Mouse (Mus musculus) cerebellum, adult 2 months (tissue): Measurements from ENCODE around the gene Xpc. TPM values are rescaled to one million over a fixed set of nuclear protein-coding genes. Genes with fewer than 3 reads are reported as not detected.
A peak's percentile ranks its signal among the peaks of the same experiment; 100 is the strongest.

Experiments
- DNase-seq, 2 experiments: peaks; one replicate each; pipeline ENCODE4 v3.0.0; 2021
- H3K27ac ChIP-seq: fragments of 200-500 bp; 2 replicates; pipeline ENCODE4 v1.5.1; 2012; ENCODE audit warnings: low read length, control low read depth, inconsistent platforms; ENCODE audit not compliant: insufficient read depth
- H3K27me3 ChIP-seq: fragments of 200-500 bp; 2 replicates; pipeline ENCODE4 v1.6.1; 2012; ENCODE audit warnings: inconsistent platforms, mild to moderate bottlenecking, low read length, moderate library complexity; ENCODE audit not compliant: control insufficient read depth, insufficient read depth
- H3K4me1 ChIP-seq: fragments of 200-500 bp; 2 replicates; pipeline ENCODE4 v1.6.1; 2011; ENCODE audit warnings: low read length; ENCODE audit not compliant: control insufficient read depth, insufficient read depth
- H3K4me3 ChIP-seq: fragments of 200-500 bp; replicated peaks from 2 replicates; pipeline ENCODE3; 2011; ENCODE audit warnings: mild to moderate bottlenecking, low read depth, low read length, control low read depth; ENCODE audit not compliant: insufficient read depth
- CTCF ChIP-seq: fragments of 200-500 bp; IDR thresholded peaks from 2 replicates; pipeline ENCODE4 v1.5.1; 2011; ENCODE audit warnings: low read depth, mild to moderate bottlenecking, control low read depth, low read length, moderate library complexity, borderline replicate concordance; ENCODE audit not compliant: insufficient read depth
- POLR2A ChIP-seq: fragments of 200-500 bp; IDR thresholded peaks from 2 replicates; pipeline ENCODE4 v1.6.1; 2011; ENCODE audit warnings: low read length, control low read depth, borderline replicate concordance; ENCODE audit not compliant: insufficient read depth
- WGBS: fragments of 180-500 bp; shearing (Covaris S2); methylation state at CpG from one replicate; pipeline ENCODE4 v1.1.7; 2018; 5-methylcytosine and 5-hydroxymethylcytosine counted together
- polyA plus RNA-seq: library from polyadenylated mRNA; depleted of rRNA; stranded (reverse); fragments of >200 nt; gene quantifications from 2 replicates; pipeline ENCODE4 v1.2.3, GENCODE M21; 2012

The Xpc gene
- polyA plus RNA-seq, 1 experiment: 13.2 TPM

DNA sequence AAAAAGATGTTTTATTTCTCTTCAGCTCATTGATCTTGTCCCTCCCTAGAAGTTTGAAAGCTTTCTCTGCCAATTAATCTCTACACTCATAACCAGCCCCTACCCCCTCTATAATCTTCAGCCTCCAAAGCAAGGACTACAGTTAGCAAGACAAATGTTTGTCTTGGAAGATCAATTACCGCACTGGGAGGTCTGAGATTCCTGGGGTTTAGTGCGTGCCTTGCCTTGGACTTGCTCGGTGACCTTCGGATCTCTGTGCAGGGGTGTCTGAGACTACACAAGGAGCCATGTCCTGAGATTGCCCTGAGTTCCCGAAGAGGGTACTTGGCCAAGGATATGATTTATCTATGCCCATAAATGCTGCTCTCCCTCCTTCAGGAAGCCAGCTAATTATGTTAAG, 17.7 kb upstream of the Xpc start:
- H3K27me3 ChIP-seq: peaks cover under 1% of the 10 kb centered on the region; the same call in 1 of the 2 replicates
- DNase-seq: no peak
- no peaks in the 10 kb centered on the region for H3K4me1 ChIP-seq
- H3K27ac ChIP-seq: no peak overlapping the region
- TF ChIP-seq CTCF (no peak), POLR2A (no peak)
- no peak overlapping the region for H3K4me3 ChIP-seq
- 67% methylated on average over 5 of the region's 5 CpGs for WGBS

- Histone ChIP-seq H3K27ac (no peak overlapping the region), H3K4me1 (no peaks in the 10 kb centered on the region), H3K4me3 (no peak overlapping the region), H3K27me3 (no peaks in the 10 kb centered on the region)
- TF ChIP-seq POLR2A: no peak
- TF ChIP-seq CTCF: no peak
- DNase-seq: no peak
- WGBS: 62% methylated on average over 6 of the region's 6 CpGs
Measured at GRCm38 (mm10) chr6:91532661-91533060, 17.0 kb upstream of the Xpc start.

DNA sequence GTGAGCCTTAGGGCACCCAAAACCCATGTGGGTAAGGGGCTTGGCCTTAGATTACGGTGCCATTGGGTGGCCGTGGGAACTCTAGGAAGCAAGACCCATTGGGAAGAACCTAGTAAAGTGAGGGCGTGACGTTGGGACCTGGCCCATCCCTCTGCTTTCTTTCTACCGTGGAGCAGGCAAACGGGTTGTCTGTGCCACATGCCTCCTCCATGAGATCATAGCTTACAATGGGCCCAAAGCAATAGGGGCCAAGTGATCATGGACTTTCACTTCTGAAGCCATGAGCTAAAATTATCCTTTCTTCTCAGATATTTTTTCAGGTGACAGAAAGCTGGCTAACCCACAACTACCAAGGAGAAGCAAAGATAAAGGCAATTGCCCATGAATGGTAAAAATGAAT, 15.6 kb upstream of the Xpc start:
- Histone ChIP-seq H3K27me3 (no peaks in the 10 kb centered on the region), H3K4me1 (no peaks in the 10 kb centered on the region), H3K27ac (no peak overlapping the region), H3K4me3 (no peak overlapping the region)
- whole genome bisulfite sequencing: 74% methylated on average over 6 of the region's 6 CpGs
- TF ChIP-seq POLR2A (no peak), CTCF (no peak)
- no peak for DNase-seq

GRCm38 (mm10) chr6:91530673-91531072, 15.0 kb upstream of the Xpc start:
- TF ChIP-seq POLR2A (no peak), CTCF (no peak)
- Histone ChIP-seq H3K4me3 (no peak overlapping the region), H3K4me1 (no peaks in the 10 kb centered on the region), H3K27ac (no peak overlapping the region), H3K27me3 (no peaks in the 10 kb centered on the region)
- WGBS: 90% methylated on average over 8 of the region's 8 CpGs
- DNase-seq: no peak

GRCm38 (mm10) chr6:91528265-91528664, 12.6 kb upstream of the Xpc start:
- no peak for DNase-seq
- Histone ChIP-seq H3K27me3 (no peaks in the 10 kb centered on the region), H3K4me3 (no peak overlapping the region), H3K4me1 (no peaks in the 10 kb centered on the region; the same call in 1 of the 2 replicates), H3K27ac (no peak overlapping the region)
- WGBS: 83% methylated on average over 7 of the region's 7 CpGs
- TF ChIP-seq CTCF: no peak
- TF ChIP-seq POLR2A: no peak

- 36% methylated on average over 5 of the region's 5 CpGs for whole genome bisulfite sequencing
- H3K4me1 ChIP-seq: no peaks in the 10 kb centered on the region; the same call in 1 of the 2 replicates
- no peak overlapping the region for H3K4me3 ChIP-seq
- no peaks in the 10 kb centered on the region for H3K27me3 ChIP-seq
- H3K27ac ChIP-seq: no peak overlapping the region
- DNase-seq: peak in 1 of 2 experiments; percentile 35
- TF ChIP-seq CTCF (peak; percentile 9; the same call in 1 of the 2 replicates), POLR2A (no peak)
Measured at GRCm38 (mm10) chr6:91527227-91527860, 11.7 kb upstream of the Xpc start.

DNA sequence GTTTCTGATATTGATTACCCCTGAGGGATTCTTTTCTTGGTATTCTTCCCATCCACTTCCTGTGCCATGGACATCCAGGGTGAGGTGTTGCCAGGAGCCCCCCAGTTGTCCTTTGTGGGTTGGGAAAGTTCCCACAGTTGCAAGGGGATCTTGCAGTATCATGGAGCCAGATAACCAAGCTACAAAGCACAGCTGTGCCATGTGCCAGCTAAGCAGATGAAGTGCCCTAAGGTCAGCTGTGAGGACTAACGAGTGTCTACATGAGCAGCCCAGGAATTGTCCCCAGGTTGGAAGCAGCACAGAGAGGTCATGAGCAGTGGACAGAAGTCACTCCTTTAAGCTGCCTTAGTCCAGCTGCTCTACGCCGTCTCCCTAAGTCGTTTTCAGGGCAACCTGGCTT, 9.9 kb upstream of the Xpc start:
- Histone ChIP-seq H3K27me3 (no peaks in the 10 kb centered on the region), H3K4me1 (no peaks in the 10 kb centered on the region; the same call in 1 of the 2 replicates), H3K4me3 (no peak overlapping the region), H3K27ac (no peak overlapping the region)
- DNase-seq: no peak
- WGBS: 75% methylated on average over 4 of the region's 4 CpGs
- TF ChIP-seq CTCF (no peak), POLR2A (no peak)

DNA sequence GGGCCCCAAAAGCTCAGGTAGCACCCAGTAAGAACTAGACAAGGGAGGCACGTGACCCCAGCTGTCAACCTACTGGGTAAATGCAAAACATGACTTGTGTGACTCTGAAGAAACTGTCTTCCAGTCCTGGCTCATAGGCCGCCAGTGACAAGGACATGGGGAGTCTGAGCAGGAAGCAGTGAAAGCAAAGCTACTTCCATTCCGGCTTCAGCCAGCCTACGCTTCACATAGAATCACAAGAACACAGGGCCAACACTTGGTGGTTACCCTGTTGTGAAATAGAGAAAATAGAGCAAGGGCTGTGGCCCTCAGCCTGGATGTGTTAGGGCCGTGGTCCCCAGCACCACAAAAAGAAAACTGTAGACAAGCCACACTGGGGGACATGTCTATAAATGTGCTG, 7.1 kb upstream of the Xpc start:
- DNase-seq: no peak
- Histone ChIP-seq H3K27ac (no peak overlapping the region), H3K4me1 (no peaks in the 10 kb centered on the region; the same call in 1 of the 2 replicates), H3K4me3 (no peak overlapping the region), H3K27me3 (no peaks in the 10 kb centered on the region)
- TF ChIP-seq POLR2A (no peak), CTCF (no peak)
- WGBS: 94% methylated on average over 5 of the region's 5 CpGs
